Mouse (Mus musculus) thymus, adult 2 months (tissue): ENCODE measurements around the gene Slc27a1. TPM values are rescaled to one million over a fixed set of nuclear protein-coding genes. Genes with fewer than 3 reads are reported as not detected.
A peak's percentile ranks its signal among the peaks of the same experiment; 100 is the strongest.

Experiments
- DNase-seq: peaks from one replicate; pipeline ENCODE4 v3.0.0; 2021
- H3K27ac ChIP-seq: fragments of 200-500 bp; 2 replicates; pipeline ENCODE4 v1.5.1; 2012; ENCODE audit warnings: low read length, control low read depth; ENCODE audit not compliant: control insufficient read depth, insufficient read depth
- H3K27me3 ChIP-seq: fragments of 200-500 bp; 2 replicates; pipeline ENCODE4 v1.6.1; 2012; ENCODE audit warnings: mild to moderate bottlenecking, low read length, moderate library complexity, mixed read lengths; ENCODE audit not compliant: control insufficient read depth, insufficient read depth
- H3K36me3 ChIP-seq: fragments of 200-500 bp; 2 replicates; pipeline ENCODE4 v1.6.1; 2012; ENCODE audit warnings: mild to moderate bottlenecking, low read length, moderate library complexity; ENCODE audit not compliant: control insufficient read depth, insufficient read depth
- H3K4me1 ChIP-seq: fragments of 200-500 bp; replicated peaks from 2 replicates; pipeline ENCODE4 v1.6.1; 2012; ENCODE audit warnings: low read length; ENCODE audit not compliant: control insufficient read depth, insufficient read depth
- H3K4me3 ChIP-seq: fragments of 200-500 bp; 2 replicates; pipeline ENCODE4 v1.5.1; 2012; ENCODE audit warnings: mild to moderate bottlenecking, low read length, control low read depth, moderate library complexity; ENCODE audit not compliant: control insufficient read depth, insufficient read depth
- CTCF ChIP-seq: fragments of 200-500 bp; IDR thresholded peaks from 2 replicates; pipeline ENCODE4 v1.5.1; 2012; ENCODE audit warnings: mild to moderate bottlenecking, control low read depth, low read length, moderate library complexity, borderline replicate concordance; ENCODE audit not compliant: control insufficient read depth, poor library complexity, insufficient read depth; ENCODE audit errors: extremely low read depth
- POLR2A ChIP-seq: fragments of 200-500 bp; IDR thresholded peaks from 2 replicates; pipeline ENCODE4 v1.6.1; 2012; ENCODE audit warnings: mild to moderate bottlenecking, low read length, control low read depth, moderate library complexity; ENCODE audit not compliant: control insufficient read depth, poor library complexity, insufficient read depth; ENCODE audit errors: extremely low read depth
- WGBS: fragments of 180-500 bp; shearing (Covaris S2); methylation state at CpG from one replicate; pipeline ENCODE4 v1.1.7; 2018; 5-methylcytosine and 5-hydroxymethylcytosine counted together
- polyA plus RNA-seq: library from polyadenylated mRNA; depleted of rRNA; stranded (reverse); fragments of >200 nt; gene quantifications from 2 replicates; pipeline ENCODE4 v1.2.3, GENCODE M21; 2012

The Slc27a1 gene
- polyA plus RNA-seq, 1 experiment: 176 TPM

DNA sequence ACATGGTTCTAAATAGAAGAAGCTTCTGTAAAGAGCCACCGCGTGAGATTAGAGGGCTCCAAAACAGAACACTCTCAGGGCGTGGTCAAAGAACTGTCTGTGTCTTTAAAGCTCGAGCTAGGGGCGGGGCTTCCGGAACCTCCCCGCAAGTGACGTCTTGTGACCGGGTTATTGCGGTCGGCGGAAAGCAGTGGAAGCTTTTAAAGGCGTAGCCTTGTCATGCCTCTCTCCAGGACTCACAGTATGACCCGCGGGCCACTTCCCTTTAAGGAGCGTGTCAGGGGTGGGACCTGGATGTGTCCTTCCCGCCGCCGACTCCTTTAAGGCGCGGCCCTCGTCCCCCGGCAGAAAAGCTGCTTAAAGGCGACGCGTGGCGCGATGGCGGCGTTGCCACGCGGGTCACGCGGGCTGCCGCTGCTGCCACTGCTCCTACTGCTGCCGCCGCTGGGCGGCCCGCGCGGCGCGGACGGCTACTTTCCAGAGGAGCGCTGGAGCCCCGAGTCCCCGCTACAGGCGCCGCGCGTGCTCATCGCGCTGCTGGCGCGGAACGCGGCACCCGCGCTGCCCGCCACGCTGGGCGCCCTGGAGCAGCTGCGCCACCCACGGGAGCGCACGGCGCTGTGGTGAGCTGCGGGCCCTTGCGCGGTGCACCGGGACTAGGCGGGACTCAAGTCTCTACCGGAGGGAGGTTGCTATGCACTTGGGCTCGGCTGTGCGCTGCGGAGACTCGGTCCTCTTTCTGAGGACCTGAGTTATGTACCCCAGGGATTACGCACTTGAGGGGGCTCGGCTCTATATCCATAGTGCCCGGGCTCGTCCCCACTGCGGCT is 42.4 kb downstream of the Slc27a1 start, which contains the start of gene Colgalt1:
Colgalt1 (plus strand) TSS at position 177 of the 830 bp plus-strand sequence.
- 0 out of 2 replicates have a peak within 1 kb of the TSS, but pooled peaks have one; percentile 19 for H3K27ac ChIP-seq
- TF ChIP-seq POLR2A (0 out of 2 replicates have a peak, but pooled peaks have one; percentile 27), CTCF (peak; percentile 69)
- H3K27me3 ChIP-seq: no peaks in the 10 kb centered on the region
- H3K4me1 ChIP-seq: peaks cover 18% of the 10 kb centered on the region
- DNase-seq: peak; percentile 97
- H3K36me3 ChIP-seq: no peaks in the 10 kb centered on the region
- under 1% methylated on average over 82 of the region's 82 CpGs for WGBS
- H3K4me3 ChIP-seq: peak within 1 kb of the TSS; percentile 63

DNA sequence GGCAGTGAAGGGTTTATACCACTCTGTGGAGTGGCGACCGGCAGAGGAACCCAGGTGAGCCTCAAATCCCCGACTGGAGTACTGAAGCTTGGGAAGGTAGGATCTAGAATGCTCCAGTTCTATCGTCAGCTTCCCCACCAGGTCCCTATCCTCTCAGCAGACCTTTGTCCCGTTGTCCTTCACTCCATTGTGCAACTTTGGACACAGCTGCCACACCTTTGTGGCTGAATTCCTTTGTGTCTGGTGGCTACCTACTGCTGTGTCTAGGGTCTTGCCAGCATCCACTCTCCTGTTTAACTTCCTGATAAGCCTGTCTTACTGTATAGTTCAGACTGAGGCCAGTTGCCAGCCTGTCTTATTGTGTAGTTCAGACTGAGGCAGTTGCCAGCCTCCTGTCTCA is 43.5 kb downstream of the Slc27a1 start:
- no peak for DNase-seq
- H3K4me1 ChIP-seq: peaks cover 18% of the 10 kb centered on the region
- H3K36me3 ChIP-seq: no peaks in the 10 kb centered on the region
- H3K27me3 ChIP-seq: no peaks in the 10 kb centered on the region
- peak overlapping the region; percentile 63 for H3K4me3 ChIP-seq
- no peak for TF ChIP-seq POLR2A
- no peak for TF ChIP-seq CTCF
- 43% methylated on average over 5 of the region's 5 CpGs for WGBS
- H3K27ac ChIP-seq: no peak overlapping the region; the same call in 1 of the 2 replicates

DNA sequence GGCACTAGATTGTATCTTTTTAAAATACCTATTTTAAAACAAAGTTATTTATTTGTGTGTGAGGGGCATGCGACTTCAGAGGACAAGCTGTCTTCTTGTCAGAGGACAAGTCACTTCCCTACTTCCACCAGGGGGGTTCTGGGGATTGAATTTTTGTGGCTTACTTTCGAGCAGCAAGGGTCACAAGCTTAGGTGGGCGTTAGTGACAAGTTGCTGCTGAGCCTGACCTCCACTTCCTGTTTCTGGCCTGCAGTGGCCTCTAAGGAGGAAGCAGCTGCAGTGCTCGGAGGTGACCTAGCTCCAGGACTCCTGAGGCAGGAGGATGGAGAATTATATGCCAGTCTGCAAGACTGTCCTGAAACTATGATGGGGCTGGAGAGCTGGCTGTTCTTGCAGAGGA is 44.7 kb downstream of the Slc27a1 start:
- H3K4me1 ChIP-seq: peaks cover 18% of the 10 kb centered on the region
- H3K4me3 ChIP-seq: no peak overlapping the region
- no peaks in the 10 kb centered on the region for H3K27me3 ChIP-seq
- peaks cover 2% of the 10 kb centered on the region for H3K36me3 ChIP-seq
- no peak for DNase-seq
- TF ChIP-seq POLR2A (no peak), CTCF (no peak)
- H3K27ac ChIP-seq: no peak overlapping the region
- whole genome bisulfite sequencing: 35% methylated on average over 4 of the region's 4 CpGs

DNA sequence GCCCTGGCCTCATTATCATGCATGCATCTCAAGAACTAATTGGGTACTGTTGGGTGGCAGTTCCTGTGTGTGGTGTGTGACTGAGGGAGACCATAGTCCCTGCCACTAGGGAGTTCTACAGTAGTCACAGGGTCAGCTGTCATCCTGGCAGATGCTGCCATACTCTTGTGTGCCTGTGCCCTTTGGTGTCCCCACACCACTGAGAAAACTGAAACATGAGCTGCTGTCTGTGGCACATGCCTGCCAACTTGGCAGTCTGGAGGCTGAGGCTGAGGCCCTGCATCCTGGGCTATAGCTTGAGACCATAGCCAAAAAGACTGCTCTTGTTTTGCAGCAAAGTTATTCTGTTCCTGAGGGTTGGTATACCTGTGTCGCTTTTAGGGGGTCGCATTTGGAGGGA is 51.1 kb downstream of the Slc27a1 start:
- no peaks in the 10 kb centered on the region for H3K27me3 ChIP-seq
- no peak for TF ChIP-seq CTCF
- no peak for TF ChIP-seq POLR2A
- H3K4me3 ChIP-seq: no peak overlapping the region
- DNase-seq: no peak
- H3K36me3 ChIP-seq: peaks cover 21% of the 10 kb centered on the region
- no peaks in the 10 kb centered on the region for H3K4me1 ChIP-seq
- 96% methylated on average over 2 of the region's 2 CpGs for WGBS
- no peak overlapping the region for H3K27ac ChIP-seq

DNA sequence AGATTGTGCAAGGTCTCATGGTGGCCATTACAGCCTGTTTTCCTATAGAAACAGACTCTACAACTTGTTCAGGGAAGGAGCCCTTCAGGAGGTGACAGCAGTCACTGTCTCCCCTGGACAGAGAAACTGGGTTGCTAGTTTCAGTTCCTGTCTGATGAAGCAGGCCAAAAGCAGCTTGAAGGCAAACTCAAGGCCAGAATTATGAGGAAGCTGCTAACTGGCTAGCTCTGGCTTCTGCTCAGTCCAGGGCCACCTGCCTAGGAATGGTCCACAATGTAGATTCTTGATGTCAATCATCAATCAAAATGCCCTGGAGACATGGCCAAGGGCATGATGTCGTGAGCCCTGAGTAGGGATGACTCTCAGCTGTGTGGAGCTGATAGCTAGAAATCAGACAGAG is 56.4 kb downstream of the Slc27a1 start:
- H3K4me3 ChIP-seq: no peak overlapping the region
- peaks cover 15% of the 10 kb centered on the region; the same call in 1 of the 2 replicates for H3K36me3 ChIP-seq
- TF ChIP-seq CTCF (no peak), POLR2A (no peak)
- H3K27ac ChIP-seq: no peak overlapping the region
- H3K4me1 ChIP-seq: peaks cover 25% of the 10 kb centered on the region
- DNase-seq: no peak
- WGBS: 83% methylated on average over 1 of the region's 1 CpGs
- no peaks in the 10 kb centered on the region for H3K27me3 ChIP-seq

DNA sequence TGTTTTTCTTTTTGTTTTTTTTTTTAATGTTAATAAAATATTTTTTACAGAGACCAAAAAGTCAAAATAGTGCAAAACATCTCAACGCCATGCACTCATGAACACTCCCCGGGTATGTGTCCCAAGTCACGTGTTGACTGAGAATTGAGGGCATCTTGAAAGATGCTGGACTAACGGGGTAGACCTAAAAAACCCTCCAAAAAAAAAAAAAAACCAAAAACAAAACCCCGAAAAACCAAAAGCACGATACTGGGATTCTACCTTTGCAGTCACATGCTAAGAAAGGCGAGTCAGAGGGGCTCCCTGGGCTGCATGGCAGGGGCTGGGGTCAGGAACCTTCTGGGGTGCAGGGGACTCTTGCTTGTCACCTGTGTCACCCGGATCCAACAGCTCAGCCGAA is 58.1 kb downstream of the Slc27a1 start:
- Histone ChIP-seq H3K4me1 (peaks cover 26% of the 10 kb centered on the region), H3K27me3 (no peaks in the 10 kb centered on the region), H3K36me3 (peaks cover 12% of the 10 kb centered on the region; the same call in 1 of the 2 replicates), H3K4me3 (no peak overlapping the region), H3K27ac (no peak overlapping the region)
- no peak for DNase-seq
- no peak for TF ChIP-seq CTCF
- no peak for TF ChIP-seq POLR2A
- 88% methylated on average over 9 of the region's 9 CpGs for WGBS
